Mouse (Mus musculus) erythroblast, embryonic 14.5 days (primary cell): ENCODE results near the gene Podxl2. TPM values are rescaled to one million over a fixed set of nuclear protein-coding genes. Genes with fewer than 3 reads are reported as not detected.

ENCODE experiments used
- H3K27me3 ChIP-seq: 2 replicates; pipeline ENCODE4 v1.6.1; 2012; ENCODE audit warnings: inconsistent platforms; ENCODE audit not compliant: control insufficient read depth
- H3K36me3 ChIP-seq: 2 replicates; pipeline ENCODE4 v1.6.1; 2012; ENCODE audit warnings: mild to moderate bottlenecking, inconsistent platforms; ENCODE audit not compliant: control insufficient read depth
- H3K4me1 ChIP-seq: 2 replicates; pipeline ENCODE4 v1.6.1; 2012; ENCODE audit warnings: inconsistent platforms; ENCODE audit not compliant: control insufficient read depth
- H3K4me3 ChIP-seq: replicated peaks from 2 replicates; pipeline ENCODE3; 2012; ENCODE audit warnings: moderate library complexity, mild to moderate bottlenecking, inconsistent platforms
- H3K9me3 ChIP-seq: 2 replicates; pipeline ENCODE4 v1.6.1; 2012; ENCODE audit warnings: low read length, inconsistent platforms, mixed read lengths; ENCODE audit not compliant: control insufficient read depth
- GATA1 ChIP-seq: IDR thresholded peaks from 2 replicates; pipeline ENCODE4 v1.6.1; 2012; ENCODE audit warnings: low read length, inconsistent platforms, mixed read lengths
- TAL1 ChIP-seq: IDR thresholded peaks from 3 replicates; pipeline ENCODE4 v1.6.1; 2012; ENCODE audit warnings: low read length, inconsistent platforms, mixed read lengths
- polyA plus RNA-seq: library from polyadenylated mRNA; stranded (reverse); fragments of >175 nt; gene quantifications from 2 replicates; pipeline ENCODE4 v1.2.3, GENCODE M21; 2012

Gene Podxl2
- polyA plus RNA-seq, 1 experiment, result 0.18 TPM

- Histone ChIP-seq H3K27me3 (no peaks in the 10 kb centered on the region), H3K4me1 (peaks cover 41% of the 10 kb centered on the region), H3K36me3 (peaks cover 95% of the 10 kb centered on the region), H3K4me3 (no peak overlapping the region), H3K9me3 (no peaks in the 10 kb centered on the region; the same call in 1 of the 2 replicates)
- TF ChIP-seq TAL1 (no peak), GATA1 (no peak)
Observed at GRCm38 (mm10) chr6:88803051-88803450, 71.8 kb downstream of the Podxl2 start.

- no peaks in the 10 kb centered on the region for H3K9me3 ChIP-seq
- peaks cover 91% of the 10 kb centered on the region for H3K36me3 ChIP-seq
- no peak for TF ChIP-seq TAL1
- no peaks in the 10 kb centered on the region for H3K27me3 ChIP-seq
- H3K4me1 ChIP-seq, result peaks cover 38% of the 10 kb centered on the region
- H3K4me3 ChIP-seq, result no peak overlapping the region
Observed at GRCm38 (mm10) chr6:88800735-88801134, 74.1 kb downstream of the Podxl2 start.

- Histone ChIP-seq H3K4me1 (peaks cover 40% of the 10 kb centered on the region), H3K27me3 (no peaks in the 10 kb centered on the region), H3K36me3 (peaks cover 87% of the 10 kb centered on the region), H3K9me3 (no peaks in the 10 kb centered on the region), H3K4me3 (no peak overlapping the region)
- no peak for TF ChIP-seq GATA1
- TF ChIP-seq TAL1, result no peak
Observed at GRCm38 (mm10) chr6:88800191-88800590, 74.7 kb downstream of the Podxl2 start.

- Histone ChIP-seq H3K9me3 (no peaks in the 10 kb centered on the region), H3K36me3 (peaks cover 77% of the 10 kb centered on the region), H3K27me3 (no peaks in the 10 kb centered on the region), H3K4me1 (peaks cover 26% of the 10 kb centered on the region), H3K4me3 (no peak overlapping the region)
- no peak for TF ChIP-seq TAL1
- TF ChIP-seq GATA1, result no peak
Observed at GRCm38 (mm10) chr6:88794561-88794971, 80.3 kb downstream of the Podxl2 start.

- Histone ChIP-seq H3K27me3 (no peaks in the 10 kb centered on the region), H3K4me1 (peaks cover 33% of the 10 kb centered on the region), H3K36me3 (peaks cover 77% of the 10 kb centered on the region), H3K9me3 (no peaks in the 10 kb centered on the region), H3K4me3 (no peak overlapping the region)
- TF ChIP-seq GATA1, result no peak
Observed at GRCm38 (mm10) chr6:88793872-88794271, 81.0 kb downstream of the Podxl2 start.

GRCm38 (mm10) chr6:88793243-88793642 lies 81.6 kb downstream of the Podxl2 start:
- no peak for TF ChIP-seq TAL1
- TF ChIP-seq GATA1, result no peak
- Histone ChIP-seq H3K36me3 (peaks cover 77% of the 10 kb centered on the region), H3K4me3 (no peak overlapping the region), H3K4me1 (peaks cover 38% of the 10 kb centered on the region), H3K9me3 (no peaks in the 10 kb centered on the region), H3K27me3 (no peaks in the 10 kb centered on the region)

Other genes with a start within 250 kb of the Podxl2 start
- gene Kbtbd12, start 237.1 kb downstream of the Podxl2 start, polyA plus RNA-seq, result not detected in 2 replicates
- 28.7 and 42.4 TPM in 2 replicates for gene Mgll, start 150.6 kb downstream of the Podxl2 start, polyA plus RNA-seq
- 21.3 and 21.4 TPM in 2 replicates for gene Abtb1, start 33.1 kb downstream of the Podxl2 start, polyA plus RNA-seq
- 101 and 128 TPM in 2 replicates for gene Mcm2, start 23.7 kb upstream of the Podxl2 start, polyA plus RNA-seq
- 39.5 and 40.0 TPM in 2 replicates for gene Tpra1, start 27.2 kb upstream of the Podxl2 start, polyA plus RNA-seq